Mouse (Mus musculus) lung, postnatal 0 days (tissue): ENCODE data around the gene Podn. TPM values are rescaled to one million over a fixed set of nuclear protein-coding genes. Genes with fewer than 3 reads are reported as not detected.

Experiments used
- ATAC-seq: fragments of 200-750 bp; cut with Nextera tagmentation; 2 replicates; pipeline ENCODE4 v1.8.0; 2017; ENCODE audit warnings: moderate library complexity
- DNase-seq: peaks from one replicate; pipeline ENCODE4 v3.0.0-alpha.2; 2016; ENCODE audit warnings: low spot score
- H3K27ac ChIP-seq: fragments of 300-500 bp; sonication (generic); 2 replicates; pipeline ENCODE4 v1.5.1; 2014; ENCODE audit warnings: antibody characterized with exemption, mild to moderate bottlenecking, low read length, mixed read lengths
- H3K27me3 ChIP-seq: fragments of 300-500 bp; sonication (generic); replicated peaks from 2 replicates; pipeline ENCODE4 v1.6.1; 2014; ENCODE audit warnings: low read length, mixed read lengths; ENCODE audit not compliant: insufficient read depth
- H3K36me3 ChIP-seq: fragments of 300-500 bp; sonication (generic); 2 replicates; pipeline ENCODE4 v1.6.1; 2014; ENCODE audit warnings: low read length, mixed read lengths; ENCODE audit not compliant: insufficient read depth
- H3K4me1 ChIP-seq: fragments of 300-500 bp; sonication (generic); 2 replicates; pipeline ENCODE4 v1.6.1; 2014; ENCODE audit warnings: antibody characterized with exemption, low read depth, low read length, mixed read lengths; ENCODE audit not compliant: insufficient read depth
- H3K4me2 ChIP-seq: fragments of 300-500 bp; sonication (generic); replicated peaks from 2 replicates; pipeline ENCODE4 v1.6.1; 2014; ENCODE audit warnings: low read depth, mild to moderate bottlenecking, low read length, moderate library complexity, mixed read lengths
- H3K4me3 ChIP-seq: fragments of 300-500 bp; sonication (generic); 2 replicates; pipeline ENCODE4 v1.5.1; 2014; ENCODE audit warnings: low read depth, low read length
- H3K9ac ChIP-seq: fragments of 300-500 bp; sonication (generic); replicated peaks from 2 replicates; pipeline ENCODE4 v1.6.1; 2014; ENCODE audit warnings: low read depth, mild to moderate bottlenecking
- H3K9me3 ChIP-seq: fragments of 300-500 bp; sonication (generic); 2 replicates; pipeline ENCODE4 v1.6.1; 2016; ENCODE audit warnings: low read length, mixed read lengths
- CTCF ChIP-seq: IDR thresholded peaks from 2 replicates; pipeline ENCODE4 v1.5.1; 2016; ENCODE audit warnings: antibody characterized with exemption, mild to moderate bottlenecking
- EP300 ChIP-seq: IDR thresholded peaks from 2 replicates; pipeline ENCODE4 v1.6.1; 2016; ENCODE audit warnings: antibody characterized with exemption, mild to moderate bottlenecking, control low read depth
- WGBS: fragments of 180-500 bp; shearing (Covaris S2); extraction: QIAGEN DNeasy Blood & Tissue Kit; methylation state at CpG from one replicate; pipeline ENCODE4 v1.1.7; 2014; 5-methylcytosine and 5-hydroxymethylcytosine counted together
- polyA plus RNA-seq: library from polyadenylated mRNA; unstranded; fragments of >200 nt; fragmentation: Nextera tagmentation; extraction: Ambion mirVana; gene quantifications from 2 replicates; pipeline ENCODE4 v1.2.1, GENCODE M21; 2015

The Podn gene
- polyA plus RNA-seq, 1 experiment from 2014 or later, result 2.8 TPM

GRCm38 (mm10) chr4:108116466-108116865, 20.2 kb upstream of the Podn start:
- ATAC-seq, result no peak
- TF ChIP-seq EP300 (no peak), CTCF (no peak)
- no peaks in the 10 kb centered on the region for H3K36me3 ChIP-seq
- H3K4me2 ChIP-seq, result no peak overlapping the region
- H3K4me3 ChIP-seq, result no peak overlapping the region
- H3K27me3 ChIP-seq, result no peaks in the 10 kb centered on the region
- H3K9me3 ChIP-seq, result no peaks in the 10 kb centered on the region
- no peak overlapping the region for H3K9ac ChIP-seq
- DNase-seq, result no peak
- no peaks in the 10 kb centered on the region for H3K4me1 ChIP-seq
- H3K27ac ChIP-seq, result no peak overlapping the region
- WGBS, result 79% methylated on average over 2 of the region's 2 CpGs

- Histone ChIP-seq H3K4me3 (no peak overlapping the region), H3K36me3 (no peaks in the 10 kb centered on the region), H3K27me3 (no peaks in the 10 kb centered on the region), H3K4me1 (no peaks in the 10 kb centered on the region), H3K9me3 (no peaks in the 10 kb centered on the region), H3K9ac (no peak overlapping the region), H3K27ac (no peak overlapping the region), H3K4me2 (no peak overlapping the region)
- ATAC-seq, result no peak
- 60% methylated on average over 2 of the region's 2 CpGs for WGBS
- no peak for DNase-seq
- no peak for TF ChIP-seq CTCF
- no peak for TF ChIP-seq EP300
Measured at GRCm38 (mm10) chr4:108110706-108111105, 14.5 kb upstream of the Podn start.

GRCm38 (mm10) chr4:108109728-108110127, 13.5 kb upstream of the Podn start:
- TF ChIP-seq CTCF (no peak), EP300 (no peak)
- H3K4me3 ChIP-seq, result no peak overlapping the region
- no peak overlapping the region for H3K4me2 ChIP-seq
- H3K9ac ChIP-seq, result no peak overlapping the region
- H3K27me3 ChIP-seq, result no peaks in the 10 kb centered on the region
- WGBS, result 93% methylated on average over 7 of the region's 7 CpGs
- no peak for DNase-seq
- no peak for ATAC-seq
- no peak overlapping the region for H3K27ac ChIP-seq
- no peaks in the 10 kb centered on the region for H3K4me1 ChIP-seq
- H3K36me3 ChIP-seq, result no peaks in the 10 kb centered on the region
- no peaks in the 10 kb centered on the region for H3K9me3 ChIP-seq

- no peaks in the 10 kb centered on the region for H3K4me1 ChIP-seq
- TF ChIP-seq CTCF (no peak), EP300 (peak; percentile 47; the same call in 1 of the 2 replicates)
- DNase-seq (peak; percentile 84), ATAC-seq (peak; percentile 89)
- no peak overlapping the region for H3K4me2 ChIP-seq
- H3K9me3 ChIP-seq, result no peaks in the 10 kb centered on the region
- H3K27ac ChIP-seq, result peak overlapping the region; percentile 27
- WGBS, result 65% methylated on average over 6 of the region's 6 CpGs
- no peaks in the 10 kb centered on the region for H3K36me3 ChIP-seq
- H3K9ac ChIP-seq, result no peak overlapping the region
- no peaks in the 10 kb centered on the region for H3K27me3 ChIP-seq
- no peak overlapping the region for H3K4me3 ChIP-seq
Measured at GRCm38 (mm10) chr4:108092741-108093397, 3.4 kb downstream of the Podn start.

GRCm38 (mm10) chr4:108083993-108084392, 12.3 kb downstream of the Podn start:
- H3K4me3 ChIP-seq, result no peak overlapping the region
- DNase-seq (peak; percentile 61), ATAC-seq (peak; percentile 76)
- no peak overlapping the region for H3K27ac ChIP-seq
- no peak overlapping the region for H3K4me2 ChIP-seq
- no peaks in the 10 kb centered on the region for H3K36me3 ChIP-seq
- no peaks in the 10 kb centered on the region for H3K27me3 ChIP-seq
- no peak overlapping the region for H3K9ac ChIP-seq
- no peaks in the 10 kb centered on the region; the same call in 1 of the 2 replicates for H3K4me1 ChIP-seq
- no peaks in the 10 kb centered on the region for H3K9me3 ChIP-seq
- TF ChIP-seq CTCF (no peak), EP300 (no peak)
- WGBS, result 75% methylated on average over 2 of the region's 2 CpGs

GRCm38 (mm10) chr4:108083032-108083735, 13.1 kb downstream of the Podn start:
- no peaks in the 10 kb centered on the region for H3K36me3 ChIP-seq
- ATAC-seq, result no peak
- no peaks in the 10 kb centered on the region for H3K9me3 ChIP-seq
- no peak overlapping the region for H3K9ac ChIP-seq
- DNase-seq, result no peak
- peak overlapping the region; percentile 14; the same call in 1 of the 2 replicates for H3K27ac ChIP-seq
- no peaks in the 10 kb centered on the region; the same call in 1 of the 2 replicates for H3K4me1 ChIP-seq
- H3K4me2 ChIP-seq, result no peak overlapping the region
- no peak overlapping the region for H3K4me3 ChIP-seq
- no peaks in the 10 kb centered on the region for H3K27me3 ChIP-seq
- TF ChIP-seq CTCF (no peak), EP300 (no peak)
- WGBS, result 70% methylated on average over 6 of the region's 6 CpGs
